Mouse (Mus musculus): Measurements from ENCODE around the gene Kcnj6.

The Kcnj6 gene

GRCm38 (mm10) chr16:94701971-94702370 lies 295.5 kb downstream of the Kcnj6 start:
- DNase-seq = no peak

- DNase-seq = no peak
Observed at GRCm38 (mm10) chr16:94701141-94701540, 296.4 kb downstream of the Kcnj6 start.
